Mouse (Mus musculus) hindbrain, embryonic 10.5 days (tissue): ENCODE results near the gene Susd5. TPM values are rescaled to one million over a fixed set of nuclear protein-coding genes. Genes with fewer than 3 reads are reported as not detected.

Experiments
- polyA plus RNA-seq: library from polyadenylated mRNA; unstranded; fragments of >200 nt; fragmentation: Nextera tagmentation; extraction: Ambion mirVana; gene quantifications from 2 replicates; pipeline ENCODE4 v1.2.1, GENCODE M21; 2016

Gene Susd5
- polyA plus RNA-seq, 1 experiment from 2014 or later = 0.30 TPM

Other genes starting within 250 kb of the Susd5 start
- 36.3 and 36.8 TPM in 2 replicates for gene Ubp1, start 126.2 kb upstream of the Susd5 start, polyA plus RNA-seq
- gene Fbxl2, start 10.9 kb upstream of the Susd5 start, polyA plus RNA-seq = 6.4 and 8.8 TPM in 2 replicates